Mouse (Mus musculus) gastrocnemius, adult 8-10 months (tissue): ENCODE data around the gene 2700081O15Rik. TPM values are rescaled to one million over a fixed set of nuclear protein-coding genes. Genes with fewer than 3 reads are reported as not detected.
A peak's percentile ranks its signal among the peaks of the same experiment; 100 is the strongest.
"Not testable (repeated sequence)": the region's sequence is repeated elsewhere in the genome, so short reads cannot be mapped to it uniquely, and the experiment has no call there.

Experiments
- DNase-seq, 2 experiments: peaks; one replicate each; pipeline ENCODE4 v3.0.0; 2022; ENCODE audit warnings: low spot score in 2 of 2
- total RNA-seq, 4 experiments: library from RNA; stranded (reverse); gene quantifications; 2 replicates each; pipeline ENCODE4 v1.2.4; 2022

Gene 2700081O15Rik
- total RNA-seq = 1 to 10 TPM; 3.1 to 4.1 (median 3.8) TPM

DNA sequence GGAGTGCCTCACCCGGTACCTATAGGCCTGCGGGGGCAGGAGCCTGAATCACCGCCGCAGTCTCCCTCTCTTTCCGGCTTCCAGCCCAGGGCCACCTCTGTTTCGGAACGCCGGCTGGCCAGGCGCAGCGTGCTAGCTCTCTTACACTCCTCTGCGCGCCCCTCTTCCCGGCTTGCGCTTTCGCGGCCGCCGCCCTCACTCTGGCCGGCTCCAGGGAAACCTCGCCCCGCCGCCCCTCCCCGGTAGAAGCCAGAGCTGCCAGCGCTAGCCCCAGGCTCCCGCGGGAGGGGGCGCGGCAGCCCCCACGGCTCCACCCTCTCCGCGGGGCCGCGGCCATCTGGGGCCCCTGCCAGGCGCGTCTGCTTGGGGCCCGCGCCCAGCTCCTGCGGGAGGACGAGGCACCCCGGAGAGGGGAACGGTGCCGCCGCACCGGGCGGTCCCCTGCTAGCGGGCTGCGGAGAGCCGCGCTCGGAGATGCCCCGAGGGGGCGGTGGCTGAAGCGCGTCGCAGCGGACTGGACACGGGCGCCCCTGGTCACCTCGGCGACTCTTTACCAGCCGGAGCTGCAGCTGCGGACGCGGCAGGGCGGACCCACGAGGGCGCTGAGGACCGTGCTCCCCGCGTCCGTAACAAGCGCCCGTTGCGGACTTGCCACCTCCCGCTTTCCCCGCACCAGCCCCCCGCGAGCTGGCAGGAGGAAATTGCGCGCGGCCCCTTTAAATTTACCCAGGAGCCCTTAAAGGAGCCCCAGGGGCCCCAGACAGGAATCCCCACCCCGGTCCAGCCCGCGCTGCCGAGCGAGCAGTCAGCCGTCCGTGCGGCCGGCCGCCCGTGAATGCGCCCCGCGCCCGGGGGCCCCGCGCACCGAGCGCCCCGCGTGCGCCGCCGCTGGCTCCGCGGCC is at the start of gene 2700081O15Rik:
TSS of gene 2700081O15Rik (plus strand) at position 792 of the 902 bp plus-strand sequence.
- peak; percentile 62 to 70 for DNase-seq

DNA sequence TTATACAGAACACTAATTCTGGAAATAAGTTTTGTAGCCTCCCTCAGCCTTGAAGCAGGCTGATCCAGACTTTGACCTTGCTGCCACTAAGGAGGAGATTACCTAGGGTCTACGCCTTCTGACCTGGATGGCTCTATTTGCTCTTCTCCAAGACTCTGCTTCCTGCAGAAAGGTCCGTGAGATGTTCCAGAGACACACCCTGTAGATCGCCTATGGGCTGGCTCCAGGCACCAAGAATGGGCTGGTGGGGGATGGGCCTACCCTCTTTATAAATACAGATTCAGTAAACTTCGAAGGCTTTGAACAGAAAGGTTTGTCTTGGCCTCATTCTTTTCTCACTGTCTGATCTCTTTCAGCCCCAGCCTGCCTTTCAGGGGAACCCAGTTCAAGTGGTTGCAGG is 48.0 kb upstream of the 2700081O15Rik start:
- not testable (repeated sequence) for DNase-seq

DNA sequence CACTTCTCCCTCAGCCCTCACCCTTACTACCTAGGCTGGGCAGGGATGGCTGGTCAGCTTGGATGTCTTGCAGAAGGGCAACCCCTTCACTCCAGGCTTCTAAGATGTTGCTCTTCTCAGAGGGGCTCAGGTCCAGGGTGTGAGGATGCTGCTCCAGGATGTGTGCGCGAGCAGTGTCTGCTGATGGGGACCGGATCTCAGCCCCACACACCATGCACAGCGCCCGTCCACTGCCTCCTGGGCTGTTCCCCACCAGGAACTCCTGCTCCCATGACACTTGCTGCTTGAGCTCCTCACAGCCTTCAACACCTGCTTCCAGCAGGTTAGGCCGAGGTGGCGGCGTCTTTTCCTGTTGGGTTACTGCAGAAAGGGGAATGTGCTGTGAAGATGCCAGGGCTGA is 42.9 kb upstream of the 2700081O15Rik start:
- no peak for DNase-seq

DNA sequence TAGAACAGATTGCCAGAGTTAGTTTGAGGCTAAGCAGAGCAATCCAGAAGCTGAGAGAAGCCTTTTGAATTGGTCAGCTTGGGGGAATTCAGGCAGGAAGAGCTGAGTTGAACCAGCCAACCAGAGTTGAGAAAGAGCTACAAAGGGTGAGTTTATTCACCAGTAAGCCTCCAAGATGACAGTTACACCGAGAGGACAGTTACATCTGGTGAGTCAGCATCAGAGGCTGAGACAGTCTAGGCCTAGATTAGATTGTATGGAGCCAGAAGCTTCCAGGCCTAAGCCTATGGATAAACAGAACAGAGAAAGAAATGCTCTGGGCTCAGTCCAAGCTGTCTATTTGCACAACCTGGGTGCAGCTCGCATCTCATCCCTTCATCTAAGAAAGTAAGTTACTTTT is 39.8 kb upstream of the 2700081O15Rik start:
- no peak for DNase-seq

DNA sequence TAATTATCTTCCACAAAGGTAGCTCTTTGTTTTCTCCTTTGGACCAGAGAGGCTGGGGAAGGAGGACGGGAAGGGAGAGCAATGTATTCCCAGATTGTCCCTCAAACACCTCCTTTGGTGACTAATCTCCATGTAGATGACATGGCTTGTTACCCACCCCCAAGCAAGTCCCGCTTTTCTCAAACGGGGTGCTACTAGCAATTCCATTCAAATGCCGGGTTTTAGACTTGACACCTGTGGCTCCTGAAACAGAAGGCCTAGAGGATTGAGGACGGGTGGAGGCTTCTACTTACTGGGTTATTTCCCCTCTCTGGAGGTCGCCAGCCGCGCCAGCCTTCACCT is 35.5 kb upstream of the 2700081O15Rik start:
- DNase-seq = no peak

DNA sequence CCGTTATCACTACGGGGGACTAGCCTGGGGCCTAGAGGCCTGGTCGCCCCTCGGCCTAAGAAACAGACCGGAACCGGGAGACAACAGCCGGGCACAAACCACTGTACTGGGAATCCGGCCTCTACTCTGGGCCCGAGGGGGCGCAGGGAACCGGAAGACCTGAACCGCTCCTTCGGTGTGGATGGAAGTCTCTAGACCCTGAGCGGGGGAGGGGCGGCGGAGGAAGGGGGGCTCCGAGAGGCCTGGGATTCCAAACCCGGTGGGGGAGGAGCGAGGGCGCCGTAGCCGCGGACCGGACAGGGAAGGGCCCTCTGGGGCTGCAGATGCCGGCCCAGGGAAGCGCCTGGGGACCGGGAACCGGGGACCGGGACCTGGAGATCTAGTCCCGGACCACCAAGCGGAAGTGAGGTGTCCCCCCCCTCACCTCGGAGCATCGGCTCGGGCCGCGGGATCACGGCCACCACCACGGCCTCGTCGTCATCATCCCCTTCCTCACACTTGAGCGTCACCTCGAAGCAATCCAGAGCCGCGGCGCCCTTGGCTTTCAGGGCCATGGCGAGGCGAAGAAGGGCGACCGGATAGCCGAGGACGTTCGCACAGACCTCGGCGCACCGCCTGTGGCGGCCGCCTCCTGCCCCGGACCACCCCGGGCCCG is 35.0 kb upstream of the 2700081O15Rik start:
- peak; percentile 14 to 34 for DNase-seq

DNA sequence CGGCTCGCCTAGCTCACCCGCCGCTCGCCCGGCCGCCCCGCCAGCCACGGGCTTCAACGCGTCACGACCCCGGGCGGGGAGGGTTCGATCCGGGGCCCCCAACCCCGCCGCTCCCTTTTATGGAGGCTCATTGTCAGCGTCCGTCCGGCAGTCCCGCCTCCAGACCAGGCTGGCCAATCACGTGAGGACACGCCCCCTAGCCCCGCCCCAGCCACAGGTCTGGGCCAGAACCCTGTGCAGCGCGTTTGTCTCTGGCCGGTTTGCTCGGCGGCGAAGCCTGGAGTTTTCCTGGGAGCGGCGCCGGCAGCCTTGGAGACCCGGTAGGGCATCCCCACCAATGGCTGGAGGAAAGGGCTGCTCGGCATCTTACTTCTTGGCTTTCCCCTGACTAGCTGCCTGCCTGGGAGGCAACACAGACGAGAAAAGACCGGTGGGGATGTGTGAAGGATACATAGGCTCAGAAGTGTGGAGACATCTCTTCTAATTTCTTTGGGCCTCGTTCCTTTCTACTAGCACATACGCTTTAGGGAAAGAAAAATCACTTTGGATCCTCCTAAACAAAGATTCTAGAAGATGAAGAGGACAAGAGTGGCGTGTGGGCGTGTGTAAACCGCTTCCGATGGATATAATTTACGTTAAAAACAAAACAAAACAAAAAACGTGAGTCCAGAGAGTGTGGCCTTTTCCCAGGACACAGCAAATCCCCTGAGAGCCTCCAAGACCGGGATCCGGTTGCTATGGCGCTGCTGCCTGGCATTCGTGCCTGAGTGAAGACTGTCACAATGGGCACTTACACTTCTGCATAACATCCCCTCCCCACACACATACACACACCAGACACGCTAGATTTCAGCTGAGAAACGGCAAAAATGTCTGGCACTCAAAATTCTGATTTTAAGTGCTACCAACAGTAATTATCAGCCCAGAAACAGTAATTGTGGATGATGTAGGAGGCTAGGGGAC is 34.2 kb upstream of the 2700081O15Rik start, which contains the start of gene Spindoc:
TSS of gene Spindoc (minus strand) at position 92 of the 963 bp plus-strand sequence.
- peak; percentile 96 to 98 for DNase-seq

DNA sequence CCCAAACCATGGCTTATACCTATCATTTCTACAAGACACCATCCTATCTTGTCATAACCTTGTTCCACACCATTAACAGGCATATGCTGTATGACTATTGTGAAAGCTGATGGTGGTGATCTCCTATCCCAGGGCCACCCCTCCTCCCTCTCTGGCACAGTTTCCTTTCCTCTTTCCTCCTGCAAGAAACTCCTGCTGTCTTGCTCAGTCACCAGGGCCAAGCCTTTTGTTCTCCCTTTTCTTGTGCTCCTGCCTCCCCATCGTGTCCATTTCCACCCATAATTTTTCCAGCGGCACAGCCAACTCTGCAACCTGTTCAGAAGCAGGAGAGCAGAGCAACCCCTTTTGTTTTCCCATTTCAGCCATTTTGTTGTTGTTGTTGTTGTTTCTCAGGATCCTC is 31.4 kb upstream of the 2700081O15Rik start:
- DNase-seq = no peak

DNA sequence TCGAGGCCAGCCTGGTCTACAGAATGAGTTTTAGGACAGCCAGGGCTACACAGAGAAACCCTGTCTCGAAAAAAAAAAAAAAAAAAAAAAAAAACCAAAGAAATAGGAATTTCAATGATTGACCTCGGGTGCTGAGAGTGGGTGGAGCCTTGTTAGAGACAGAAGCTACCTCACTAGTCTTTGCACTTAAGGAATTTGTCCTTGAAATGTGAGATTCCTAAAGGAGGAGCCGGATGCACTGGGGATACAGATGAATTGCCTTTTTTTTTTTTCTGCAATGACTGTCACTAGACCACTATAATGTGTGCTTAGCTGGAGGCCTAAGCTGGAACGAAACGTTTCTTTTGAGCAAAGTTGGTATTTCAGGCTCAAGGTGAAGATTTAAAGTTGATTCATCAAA is 28.9 kb upstream of the 2700081O15Rik start:
- no peak for DNase-seq

DNA sequence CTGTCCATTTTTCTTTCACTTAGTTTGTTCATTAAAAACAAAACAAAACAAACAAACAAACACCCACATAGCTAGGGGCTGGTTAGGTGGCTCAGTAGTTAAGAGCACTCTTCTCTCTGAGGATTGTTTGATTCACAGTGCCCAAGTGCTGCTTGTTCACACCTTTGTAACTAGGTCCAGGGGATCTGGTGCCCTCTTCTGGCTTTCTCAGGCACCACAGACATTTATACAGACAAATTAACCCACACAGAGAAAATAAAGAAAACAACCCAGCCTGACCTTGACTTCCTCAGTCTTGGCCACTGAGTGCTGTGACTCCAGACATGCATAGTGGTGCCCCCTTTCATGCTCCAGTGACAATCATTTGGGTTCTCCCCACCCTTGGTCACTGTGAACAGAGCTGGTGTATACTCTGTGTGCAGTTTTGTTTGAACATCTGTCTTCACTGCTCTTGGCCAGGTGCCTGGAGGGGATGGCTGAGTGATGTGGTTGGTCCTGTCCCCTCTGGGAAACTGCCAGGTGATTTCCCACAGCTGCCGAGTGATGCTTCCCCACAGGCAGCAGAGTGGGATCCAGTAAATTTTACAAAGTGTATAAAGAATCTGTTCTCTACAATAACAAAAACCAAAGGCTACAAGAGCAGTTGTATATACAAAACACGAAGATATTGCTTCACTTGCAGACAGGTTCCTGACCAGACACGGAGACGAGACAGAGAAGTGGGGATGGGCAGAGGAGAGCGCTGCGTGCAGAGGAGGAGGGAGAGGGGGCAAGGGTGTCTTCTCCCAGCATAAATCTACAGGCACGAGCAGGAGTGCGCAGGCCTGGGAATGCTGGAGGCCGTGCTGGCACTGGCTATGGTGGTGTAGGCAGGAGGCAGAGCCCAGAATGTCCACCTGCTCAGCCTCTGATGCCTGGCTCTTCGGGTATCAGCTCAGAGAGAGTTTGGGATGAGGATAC is 20.3 kb upstream of the 2700081O15Rik start:
- DNase-seq = not testable (repeated sequence)

DNA sequence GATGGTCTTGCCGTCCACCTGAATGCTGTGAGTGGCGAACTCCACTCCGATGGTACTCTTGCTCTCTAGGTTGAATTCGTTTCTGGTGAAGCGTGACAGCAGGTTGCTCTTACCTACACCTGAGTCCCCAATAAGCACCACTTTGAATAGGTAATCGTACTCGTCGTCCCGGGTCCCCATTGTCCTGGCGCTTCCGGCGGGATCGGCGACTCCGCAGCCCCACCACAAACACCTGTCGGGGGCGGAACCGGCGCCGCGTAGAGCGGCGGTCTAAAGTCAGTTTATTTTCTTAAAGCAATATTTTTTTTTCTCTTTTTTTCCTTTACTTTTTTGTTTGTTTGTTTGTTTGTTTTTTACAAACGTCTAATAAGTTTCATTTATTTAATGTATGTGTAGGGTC is 18.5 kb upstream of the 2700081O15Rik start:
- not testable (repeated sequence) for DNase-seq

DNA sequence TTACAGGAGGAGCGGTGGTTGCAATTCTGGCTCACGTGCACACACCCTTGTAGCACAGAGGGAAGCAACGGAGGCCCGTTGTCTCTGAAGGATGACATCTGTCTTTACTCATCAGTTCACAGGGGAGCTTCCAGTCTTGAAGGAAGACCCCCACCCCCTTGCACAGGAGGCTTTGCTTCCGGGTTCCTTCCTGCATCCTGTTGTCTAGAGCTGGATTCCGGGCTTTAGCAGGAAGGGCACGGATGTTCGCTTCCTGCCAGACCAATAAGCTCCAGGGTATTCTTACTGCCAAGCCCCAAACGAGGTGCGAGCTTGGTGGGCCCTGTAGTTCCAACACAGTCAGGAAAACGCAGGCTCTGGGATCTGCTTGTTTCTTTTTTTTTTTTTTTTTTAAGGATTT is 16.8 kb upstream of the 2700081O15Rik start:
- DNase-seq = no peak

DNA sequence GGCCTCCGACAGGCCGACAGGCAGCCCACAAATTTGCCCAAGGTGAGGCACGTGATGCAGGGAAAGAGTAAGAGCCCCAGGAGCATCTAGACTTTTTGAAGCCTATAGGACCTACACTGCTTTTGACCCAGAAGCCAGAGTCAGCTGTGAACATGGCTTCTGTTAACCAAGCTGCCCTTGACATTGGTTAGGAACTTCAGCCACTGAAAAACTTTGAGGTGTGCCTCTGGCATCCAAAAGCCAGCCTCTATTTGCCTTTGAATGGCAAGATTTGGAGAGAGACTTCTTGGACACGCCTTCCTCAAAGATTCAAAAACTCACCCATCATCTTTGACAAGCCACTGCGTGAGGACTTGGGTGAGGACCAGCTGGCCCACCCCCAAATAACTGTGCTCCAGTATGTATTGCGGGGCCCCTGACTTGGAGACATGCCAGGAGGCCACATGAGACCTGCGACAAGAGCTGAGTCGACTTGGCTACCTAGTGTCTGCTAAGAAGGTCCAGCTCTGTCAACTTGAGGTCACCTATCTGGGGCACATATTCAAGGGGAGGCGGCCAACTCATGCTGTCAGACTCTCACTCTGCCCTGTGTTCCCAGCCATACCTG is 12.7 kb upstream of the 2700081O15Rik start:
- DNase-seq = no peak

DNA sequence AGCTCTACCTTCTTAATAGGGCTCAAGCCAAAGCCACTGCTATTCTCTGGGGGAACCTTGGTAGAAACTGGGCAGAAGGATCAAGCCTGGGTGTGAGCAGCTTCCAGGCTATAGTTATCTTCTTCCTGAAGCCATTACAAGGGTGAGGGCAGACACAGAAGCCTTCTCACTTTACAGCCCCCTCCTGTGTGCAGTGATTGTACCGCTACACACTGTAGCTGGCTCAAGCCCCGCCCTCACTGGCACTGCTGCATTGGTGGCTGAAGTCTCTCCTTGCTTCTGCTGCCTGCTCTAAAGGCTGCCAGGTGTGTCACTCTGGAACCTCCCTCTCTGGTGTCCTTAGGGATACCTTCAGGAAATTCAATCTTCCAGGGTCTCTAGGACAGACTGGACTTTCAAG is 5.1 kb upstream of the 2700081O15Rik start:
- DNase-seq = no peak

DNA sequence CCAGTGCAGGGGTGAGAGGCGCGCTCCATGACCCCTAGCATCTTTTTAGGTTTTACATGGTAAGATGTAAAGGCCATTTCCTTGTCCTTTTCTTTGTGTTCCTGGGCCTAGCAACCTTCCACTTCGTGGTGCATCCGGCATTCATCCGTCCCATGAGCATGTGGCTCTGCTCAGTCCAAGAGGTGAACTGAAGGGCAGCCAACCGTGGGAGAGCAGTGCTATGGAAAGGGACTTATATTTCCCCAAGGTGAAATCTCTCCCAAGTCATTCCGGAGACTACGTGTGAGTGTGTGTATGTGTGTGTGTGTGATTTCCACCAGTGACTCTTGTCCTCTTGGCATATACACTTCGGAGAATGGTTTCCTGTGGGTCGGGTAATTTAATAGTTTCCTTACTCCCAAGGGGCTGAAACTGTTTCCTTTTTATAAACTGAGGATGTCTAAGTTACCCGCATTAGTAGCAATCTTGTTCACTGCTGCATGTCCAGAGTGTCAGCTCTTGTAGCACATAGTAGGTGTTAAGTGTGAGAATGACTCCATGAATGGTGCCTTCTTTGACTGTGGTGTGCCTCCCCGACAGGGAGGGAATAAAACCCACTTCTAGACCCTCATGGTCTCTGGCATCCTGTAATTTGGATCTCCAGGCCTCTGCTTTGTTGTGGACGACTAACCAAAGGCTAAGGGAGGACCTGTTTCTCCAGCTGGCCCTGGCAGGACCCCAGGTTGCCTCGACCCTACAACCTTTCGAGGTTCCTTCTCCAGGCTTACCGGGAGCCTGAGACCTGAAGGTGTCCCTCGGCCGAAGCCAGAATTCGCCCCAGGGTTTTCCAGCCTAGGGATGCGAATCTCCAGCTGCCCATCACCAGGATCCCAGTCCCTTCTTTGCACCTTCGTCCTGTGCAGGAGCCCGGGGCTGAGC is 1.2 kb upstream of the 2700081O15Rik start:
- DNase-seq = no peak

DNA sequence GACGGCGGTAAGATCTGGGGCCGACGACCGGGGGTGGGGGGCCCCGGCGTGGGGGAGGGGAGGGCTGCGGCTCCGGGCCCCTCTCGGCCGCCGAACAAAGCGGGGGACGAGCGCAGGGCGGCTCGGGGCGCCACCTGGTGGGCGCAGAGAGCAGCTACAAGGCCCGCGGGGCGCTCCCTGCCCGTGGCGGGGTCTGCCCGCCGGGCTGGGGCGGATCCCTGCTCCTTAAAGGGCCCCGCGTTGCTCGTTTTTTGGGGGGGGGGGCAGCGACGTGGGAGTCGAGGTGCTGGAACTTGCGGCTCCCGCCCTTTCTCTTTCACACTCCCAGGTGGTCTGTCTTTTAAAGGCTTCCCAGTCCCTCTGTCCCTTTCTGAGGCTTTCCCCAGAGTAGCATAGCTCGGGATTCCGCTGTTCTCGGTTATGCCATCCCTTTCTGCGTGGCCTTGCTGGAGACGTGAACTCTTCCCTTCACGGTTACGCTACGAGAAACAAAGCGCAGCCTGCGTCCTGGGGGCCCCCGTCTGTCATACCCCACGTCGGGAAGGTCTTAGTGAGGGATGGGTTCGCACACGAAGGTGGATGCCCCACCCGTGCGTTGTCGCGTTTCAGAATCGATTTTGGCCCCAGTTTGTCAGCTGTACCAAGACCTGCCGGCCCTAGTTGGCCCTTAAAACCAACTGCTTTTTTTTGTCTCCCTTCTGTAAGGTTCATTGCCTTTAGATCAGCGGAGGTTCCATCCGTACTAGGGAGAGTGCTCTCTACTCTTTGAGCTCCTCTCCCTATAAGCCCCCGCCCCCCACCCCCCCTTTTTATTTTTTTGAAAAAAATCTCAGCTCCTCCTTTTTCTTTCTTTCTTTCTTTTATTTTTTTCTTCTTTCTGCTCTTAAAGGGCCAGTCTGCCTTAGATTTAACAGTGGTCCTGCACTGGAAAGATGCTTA is 755 bp downstream of the 2700081O15Rik start:
- DNase-seq = peak; percentile 45 to 60

DNA sequence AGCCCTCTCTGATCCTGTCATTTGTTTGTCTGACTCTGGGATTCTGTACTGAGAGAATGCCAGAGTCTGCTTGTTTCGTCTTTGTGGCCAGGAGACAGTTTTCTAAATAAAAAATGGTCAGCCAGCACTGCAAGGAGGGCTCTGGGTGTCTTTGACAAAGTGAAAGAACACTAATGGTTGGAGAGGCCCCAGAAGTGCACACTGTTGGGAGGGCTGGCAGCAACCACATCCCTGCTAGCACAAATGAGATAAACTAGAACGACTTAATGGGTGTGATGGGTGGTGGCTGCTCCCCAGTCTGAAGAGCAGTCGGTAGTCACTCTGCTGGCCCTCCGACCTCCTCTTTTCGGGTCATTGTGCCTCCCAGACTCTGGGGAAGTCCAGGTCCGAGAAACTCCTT is 1.7 kb downstream of the 2700081O15Rik start:
- no peak for DNase-seq

DNA sequence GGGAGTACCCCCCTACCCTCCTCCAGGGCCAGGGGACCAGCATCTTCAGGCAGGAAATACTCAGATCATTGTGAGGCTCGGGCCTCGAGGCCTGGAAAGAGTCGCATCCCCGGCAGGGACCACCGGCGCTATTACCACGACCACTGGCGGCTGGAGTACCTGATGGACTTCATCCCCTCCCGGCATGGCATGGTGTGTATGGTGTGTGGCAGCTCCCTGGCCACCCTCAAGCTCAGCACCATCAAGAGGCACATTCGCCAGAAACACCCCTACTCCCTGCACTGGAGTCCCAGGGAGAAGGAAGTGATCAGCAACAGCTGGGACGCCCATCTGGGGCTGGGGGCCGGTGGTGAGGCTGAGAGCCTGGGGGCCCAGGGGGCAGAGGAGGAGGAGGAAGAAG is 2.7 kb downstream of the 2700081O15Rik start:
- no peak for DNase-seq
